Comparison of ENCODE assay signal across 8 mouse cellular contexts in the genomic region with DNA sequence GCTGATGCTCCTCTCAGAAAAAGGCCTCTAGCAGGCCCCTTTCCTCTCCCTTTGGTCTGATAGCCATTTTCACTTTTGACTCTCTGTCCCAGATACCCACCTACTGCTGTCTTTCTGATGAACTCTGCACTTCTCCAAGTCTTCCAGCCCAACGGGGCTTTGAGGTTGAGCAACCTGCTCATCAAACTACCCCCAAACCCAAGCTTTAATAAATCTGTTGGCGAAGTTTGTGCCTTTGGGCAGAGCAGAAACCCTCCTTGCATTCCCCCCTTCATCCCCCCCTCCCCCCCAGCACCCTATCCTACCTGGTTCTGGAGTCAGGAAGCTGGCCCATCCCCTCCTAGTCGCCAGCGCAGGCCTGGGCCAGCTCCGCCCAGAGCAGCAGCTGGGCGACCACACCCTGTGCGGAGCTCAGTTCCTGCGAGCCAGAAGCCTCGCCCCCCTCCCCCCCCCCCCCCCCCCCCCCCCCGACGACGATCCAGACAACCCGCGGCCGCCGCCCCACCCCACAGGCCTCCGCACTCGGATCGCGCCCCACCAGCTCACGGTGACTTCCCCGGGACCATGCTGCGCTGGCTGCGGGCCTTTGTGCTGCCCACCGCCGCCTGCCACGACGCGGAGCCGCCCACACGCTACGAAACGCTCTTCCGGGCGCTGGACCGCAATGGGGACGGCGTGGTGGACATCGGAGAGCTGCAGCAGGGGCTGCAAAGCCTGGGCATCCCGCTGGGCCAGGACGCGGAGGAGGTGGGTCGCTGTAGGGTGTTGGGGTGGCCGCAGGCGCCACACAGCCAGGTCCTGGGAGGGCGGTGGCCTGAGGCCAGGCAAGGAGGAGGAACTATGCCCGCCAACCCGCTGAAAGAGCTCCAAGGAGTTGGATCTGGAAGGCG. TPM values are rescaled to one million over a fixed set of nuclear protein-coding genes. Genes with fewer than 3 reads are reported as not detected.
DNase-seq lines count a peak whose midpoint lies in the region; ATAC-seq and TF ChIP-seq lines count a peak whose summit lies in the region.

A gene (plus strand): TSS at position 509 of the 890 bp plus-strand sequence.

- no peak for TF ChIP-seq EP300 in ES-Bruce4 (IDR thresholded peaks at IDR 0.05; ENCODE audit: insufficient read depth, low read depth, low read length)
- TF ChIP-seq EP300 in lung, postnatal 0 days (IDR thresholded peaks at IDR 0.05) = no peak

- peak; percentile 73 for DNase-seq in adrenal gland, postnatal 14 days
- DNase-seq in kidney, postnatal 14 days = peak; percentile 58
- DNase-seq in lung, postnatal 0 days (ENCODE audit: low spot score) = peak; percentile 80
- DNase-seq in ovary, adult 18-20 months (ENCODE audit: low spot score) = peak; percentile 30
- peak; percentile 47 for DNase-seq in thymus, postnatal 25 days

- H3K27me3 ChIP-seq in ES-Bruce4 (ENCODE audit: control insufficient read depth, insufficient read depth, low read length, poor library complexity, severe bottlenecking) = no peaks in the 10 kb centered on the region
- no peaks in the 10 kb centered on the region for H3K27me3 ChIP-seq in heart, embryonic 14.5 days (ENCODE audit: control insufficient read depth, insufficient read depth, low read length)
- H3K27me3 ChIP-seq in lung, postnatal 0 days (replicated peaks; ENCODE audit: insufficient read depth, low read length) = no peaks in the 10 kb centered on the region

- H3K4me1 ChIP-seq in ES-Bruce4 (ENCODE audit: control insufficient read depth, insufficient read depth, low read length) = no peaks in the 10 kb centered on the region
- peaks cover 9 to 28% of the 10 kb centered on the region in 2 experiments for H3K4me1 ChIP-seq in heart, embryonic 14.5 days (ENCODE audit: control insufficient read depth in 2 of 2, insufficient read depth in 2 of 2, low read length in 2 of 2)
- H3K4me1 ChIP-seq in lung, postnatal 0 days (ENCODE audit: insufficient read depth, low read depth, low read length) = peaks cover 18% of the 10 kb centered on the region; the same call in 1 of the 2 replicates

- no peak for TF ChIP-seq POLR2A in ES-Bruce4 (IDR thresholded peaks at IDR 0.05; ENCODE audit: insufficient read depth, low read length)

- H3K9ac ChIP-seq in ES-Bruce4 (ENCODE audit: low read depth, poor library complexity, severe bottlenecking) = peak within 1 kb of the TSS; percentile 46
- peak within 1 kb of the TSS; percentile 88 for H3K9ac ChIP-seq in heart, embryonic 14.5 days (ENCODE audit: low read length)
- peak within 1 kb of the TSS; percentile 90 for H3K9ac ChIP-seq in lung, postnatal 0 days (replicated peaks; ENCODE audit: low read depth)

- H3K36me3 ChIP-seq in ES-Bruce4 (ENCODE audit: control insufficient read depth, insufficient read depth, low read length, poor library complexity, severe bottlenecking) = no peaks in the 10 kb centered on the region
- H3K36me3 ChIP-seq in heart, embryonic 14.5 days (ENCODE audit: control insufficient read depth, insufficient read depth, low read length) = peaks cover 4% of the 10 kb centered on the region
- no peaks in the 10 kb centered on the region for H3K36me3 ChIP-seq in lung, postnatal 0 days (ENCODE audit: insufficient read depth, low read length)

- peak within 1 kb of the TSS; percentile 75 for H3K4me3 ChIP-seq in ES-Bruce4 (ENCODE audit: low read depth, low read length)
- H3K4me3 ChIP-seq in heart, embryonic 14.5 days (ENCODE audit: control insufficient read depth in 1 of 2, insufficient read depth in 1 of 2, low read depth in 1 of 2, low read length in 2 of 2) = peak within 1 kb of the TSS; percentile 62 to 95
- H3K4me3 ChIP-seq in lung, postnatal 0 days (ENCODE audit: low read depth, low read length) = peak within 1 kb of the TSS; percentile 77

- TF ChIP-seq CTCF in ES-Bruce4 (IDR thresholded peaks at IDR 0.05; ENCODE audit: low read depth, low read length) = no peak
- no peak for TF ChIP-seq CTCF in lung, postnatal 0 days (IDR thresholded peaks at IDR 0.05)

- peak; percentile 82 for ATAC-seq in erythroblast, adult 5-6 weeks (replicated peaks; ENCODE audit: low FRiP score, poor library complexity, severe bottlenecking)
- ATAC-seq in heart, embryonic 14.5 days (ENCODE audit: insufficient number of reproducible peaks, insufficient read depth, low FRiP score, low read depth) = peak; percentile 81
- ATAC-seq in lung, postnatal 0 days = peak; percentile 91

- H3K27ac ChIP-seq in ES-Bruce4 (ENCODE audit: insufficient read depth, low read length) = no peak within 1 kb of the TSS
- H3K27ac ChIP-seq in heart, embryonic 14.5 days (replicated peaks in 1 of 2; ENCODE audit: control insufficient read depth in 1 of 2, insufficient read depth in 1 of 2, low read depth in 2 of 2, low read length in 2 of 2) = peak within 1 kb of the TSS; percentile 72 to 88
- peak within 1 kb of the TSS; percentile 92 for H3K27ac ChIP-seq in lung, postnatal 0 days (ENCODE audit: low read length)

- no peaks in the 10 kb centered on the region for H3K9me3 ChIP-seq in ES-Bruce4 (replicated peaks; ENCODE audit: control insufficient read depth, insufficient read depth, low read length, poor library complexity, severe bottlenecking)
- no peaks in the 10 kb centered on the region for H3K9me3 ChIP-seq in heart, embryonic 14.5 days (ENCODE audit: control insufficient read depth, low read length)
- H3K9me3 ChIP-seq in lung, postnatal 0 days (ENCODE audit: low read length) = no peaks in the 10 kb centered on the region

- H3K4me2 ChIP-seq in heart, embryonic 14.5 days (ENCODE audit: low read length) = peak within 1 kb of the TSS; percentile 60
- peak within 1 kb of the TSS; percentile 84 for H3K4me2 ChIP-seq in lung, postnatal 0 days (replicated peaks; ENCODE audit: low read depth, low read length)

- 2% methylated on average over 37 of the region's 49 CpGs for WGBS in heart, embryonic 14.5 days
- whole genome bisulfite sequencing in lung, postnatal 0 days = 1% methylated on average over 26 of the region's 49 CpGs

RNA-seq across cellular contexts. Expression of the gene that starts here (rescaled TPM):
- polyA plus RNA-seq in ES-Bruce4 (2011; ENCODE audit: insufficient read depth, insufficient read length, low read depth, missing spikeins) = 16.2 TPM in 2 replicates
- 41.6 and 44.3 TPM in 2 replicates for total RNA-seq in adrenal gland, postnatal 14 days (2021)
- 14.8 and 18.8 TPM in 2 replicates for total RNA-seq in erythroblast, adult 5-6 weeks (2015; ENCODE audit: low replicate concordance)
- total RNA-seq in erythroblast, adult 5-6 weeks (2017; ENCODE audit: low replicate concordance) = 25.9 and 28.1 TPM in 2 replicates
- polyA plus RNA-seq in heart, embryonic 14.5 days (2014; fragmentation: Nextera tagmentation; extraction: Ambion mirVana) = 24.0 and 26.1 TPM in 2 replicates
- 18.0 and 21.2 TPM in 2 replicates for polyA plus RNA-seq in lung, postnatal 0 days (2015; fragmentation: Nextera tagmentation; extraction: Ambion mirVana)

Comparison
In these comparisons a context has a peak if more than half of its experiments do, and no peak if none do; other contexts are left out.
1. DNase-seq: peak in every context shown above with its lines; median percentile 80 in lung, postnatal 0 days; 73 in adrenal gland, postnatal 14 days; 58 in kidney, postnatal 14 days; 47 in thymus, postnatal 25 days; 30 in ovary, adult 18-20 months.